Mouse (Mus musculus): ENCODE measurements at regions not wholly inside any gene's neighbourhood (a gene's known extent, or its start where the extent isn't known, plus 50 kb on each side); places are given as distances from the start of the nearest gene placed in this dataset.

DNA sequence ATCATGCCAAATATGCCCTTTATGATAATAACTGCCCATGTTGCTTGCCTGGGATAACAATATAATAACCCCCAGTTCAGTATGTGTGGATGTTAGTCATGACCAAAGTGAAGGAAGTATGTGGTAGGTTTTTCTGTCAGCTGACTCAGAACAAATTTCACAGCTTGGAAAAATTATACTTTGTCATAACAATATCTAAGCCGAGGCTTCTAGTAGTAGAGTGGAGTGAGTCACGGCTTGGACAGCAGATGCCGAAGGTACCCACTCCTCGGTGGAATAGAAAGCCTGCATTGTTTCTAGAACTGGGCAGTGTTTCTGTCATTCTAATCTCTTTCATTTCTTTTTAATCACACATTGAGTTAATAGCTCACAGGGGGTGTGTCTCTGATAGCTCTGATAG lies 236.3 kb upstream of the Kcnip4 start:
- TF ChIP-seq CTCF (conservative IDR thresholded peaks at IDR 0.05; ENCODE audit: low read length) (no peak), POU5F1 (IDR thresholded peaks at IDR 0.05; ENCODE audit: borderline replicate concordance, low read length) (no peak), NANOG (IDR thresholded peaks at IDR 0.05; ENCODE audit: borderline replicate concordance, low read length) (no peak)
